Mouse (Mus musculus) skeletal muscle tissue, postnatal 0 days (tissue): ENCODE measurements around the gene Hipk3. TPM values are rescaled to one million over a fixed set of nuclear protein-coding genes. Genes with fewer than 3 reads are reported as not detected.

Experiments
- microRNA counts: library from miRNA; unstranded; fragments of <30 nt; microRNA quantifications from one replicate; lab custom pipeline; 2015
- microRNA-seq, 2 experiments: library from miRNA; unstranded; fragments of <30 nt; microRNA quantifications; one replicate each; pipeline ENCODE4; 2016
- polyA plus RNA-seq: library from polyadenylated mRNA; unstranded; fragments of >200 nt; fragmentation: Nextera tagmentation; extraction: Ambion mirVana; gene quantifications from 2 replicates; pipeline ENCODE4 v1.2.1, GENCODE M21; 2015

Hipk3 gene
- polyA plus RNA-seq, result 21.7 and 26.6 TPM in 2 replicates

GRCm38 (mm10) chr2:104493951-104494800 is at the start of gene Hipk3:
Hipk3 (minus strand) TSS chr2:104494446.

GRCm38 (mm10) chr2:104410963-104411545 is 83.2 kb downstream of the Hipk3 start, which contains the start of gene D430041D05Rik:
D430041D05Rik (minus strand) TSS chr2:104411013.

MicroRNA genes within 50 kb of the gene (microRNA counts, 519-probe panel; counts per million panel counts)
- 1,644 counts per million, percentile 62 among the panel's probes with 10 or more counts for microRNA mmu-miR-1902 (lab: Ali Mortazavi, UCI)

Small RNA genes within 50 kb of the gene (microRNA-seq; reads per million reads assigned to microRNA genes)
- gene Mir1902, result 0 reads per million in 2 experiments

Other genes starting within 250 kb of the Hipk3 start
- gene D430041D05Rik, start 83.4 kb downstream of the Hipk3 start, polyA plus RNA-seq, result 0.94 and 1.0 TPM in 2 replicates
- 23.5 and 25.2 TPM in 2 replicates for gene Cstf3, start 96.1 kb upstream of the Hipk3 start, polyA plus RNA-seq
- 18.1 and 19.7 TPM in 2 replicates for gene Tcp11l1, start 217.7 kb upstream of the Hipk3 start, polyA plus RNA-seq
- not detected in 2 replicates for gene Pin1rt1, start 221.9 kb upstream of the Hipk3 start, polyA plus RNA-seq
- gene Depdc7, start 248.4 kb upstream of the Hipk3 start, polyA plus RNA-seq, result 3.0 and 3.5 TPM in 2 replicates